Mouse (Mus musculus) testis, adult 2 months (tissue): ENCODE measurements around the gene Sema3g.
A peak's percentile ranks its signal among the peaks of the same experiment; 100 is the strongest.

Experiments used
- CTCF ChIP-seq: fragments of 200-500 bp; IDR thresholded peaks from 2 replicates; pipeline ENCODE4 v1.5.1; 2012; ENCODE audit warnings: low read depth, mild to moderate bottlenecking, inconsistent platforms, low read length, moderate library complexity; ENCODE audit not compliant: control insufficient read depth, insufficient read depth, insufficient replicate concordance
- POLR2A ChIP-seq: fragments of 200-500 bp; IDR thresholded peaks from 2 replicates; pipeline ENCODE4 v1.6.1; 2012; ENCODE audit warnings: low read depth, mild to moderate bottlenecking, inconsistent platforms, low read length, moderate library complexity; ENCODE audit not compliant: control insufficient read depth

- TF ChIP-seq CTCF (no peak), POLR2A (peak; percentile 93)
Observed at GRCm38 (mm10) chr14:31251084-31251604, 33.5 kb downstream of the Sema3g start, which contains the start of the genes Phf7 and Bap1.
